27 mouse cellular contexts compared by ENCODE assay signal in genomic region chr16:48646246-48646645, GRCm38 (mm10).
"Had no signal": no experiment of that assay in that cellular context is flagged by ENCODE, and none has a peak within 500 bp of the region (broad histone marks: within the 10 kb centered on the region; RNA-seq: fewer than 3 reads in every experiment).

No protein-coding gene starts in this region.

- H3K27me3 ChIP-seq: heart, embryonic 12.5 days; hindbrain, embryonic 12.5 days; kidney, embryonic 15.5 days; limb, embryonic 13.5 days; limb, embryonic 15.5 days; liver, embryonic 12.5 days had no signal

- H3K9ac ChIP-seq: heart, embryonic 12.5 days; hindbrain, embryonic 12.5 days; hindbrain, embryonic 14.5 days; kidney, embryonic 15.5 days; limb, embryonic 13.5 days; limb, embryonic 15.5 days; liver, embryonic 12.5 days; liver, embryonic 14.5 days had no signal

- H3K4me2 ChIP-seq: heart, embryonic 12.5 days; hindbrain, embryonic 12.5 days; hindbrain, embryonic 14.5 days; kidney, embryonic 15.5 days; limb, embryonic 13.5 days; limb, embryonic 15.5 days; liver, embryonic 12.5 days had no signal

- H3K27ac ChIP-seq: gastrocnemius, adult 2 months; heart, embryonic 10.5 days; hindbrain, embryonic 10.5 days; hindbrain, embryonic 12.5 days; hindbrain, embryonic 14.5 days; kidney, embryonic 15.5 days; kidney, postnatal 0 days; limb, embryonic 13.5 days; limb, embryonic 15.5 days; liver, embryonic 12.5 days; liver, embryonic 14.5 days had no signal

- H3K36me3 ChIP-seq: heart, embryonic 10.5 days; heart, embryonic 12.5 days; hindbrain, embryonic 10.5 days; hindbrain, embryonic 12.5 days; kidney, embryonic 15.5 days; limb, embryonic 13.5 days; limb, embryonic 15.5 days; liver, embryonic 12.5 days had no signal

- DNase-seq: gastrocnemius, adult 2 months; gastrocnemius, postnatal 10 days; gastrocnemius, postnatal 25 days; heart, adult 18-20 months; heart, postnatal 10 days; heart, postnatal 4 days; kidney, adult 11 months; kidney, adult 2 months; kidney, adult 9 months; kidney, postnatal 14 days; kidney, postnatal 36 days; layer of hippocampus, adult 9-11 months; layer of hippocampus, postnatal 36 days; left cerebral cortex, postnatal 4 days had no signal

- H3K4me1 ChIP-seq: heart, embryonic 10.5 days; heart, embryonic 12.5 days; hindbrain, embryonic 12.5 days; kidney, embryonic 15.5 days; limb, embryonic 13.5 days; limb, embryonic 15.5 days; liver, embryonic 12.5 days had no signal

- ATAC-seq: hindbrain, embryonic 16.5 days; intestine, embryonic 16.5 days; liver, embryonic 12.5 days had no signal

- H3K9me3 ChIP-seq: heart, embryonic 10.5 days; heart, embryonic 12.5 days; hindbrain, embryonic 10.5 days; hindbrain, embryonic 12.5 days; kidney, embryonic 15.5 days; limb, embryonic 13.5 days; limb, embryonic 15.5 days; liver, embryonic 12.5 days had no signal

- H3K4me3 ChIP-seq: gastrocnemius, adult 2 months; heart, embryonic 10.5 days; heart, embryonic 12.5 days; hindbrain, embryonic 10.5 days; hindbrain, embryonic 12.5 days; kidney, embryonic 15.5 days; limb, embryonic 13.5 days; limb, embryonic 15.5 days; liver, embryonic 12.5 days had no signal
